Mouse (Mus musculus) liver, embryonic 16.5 days (tissue): ENCODE data around the gene Fsip1. TPM values are rescaled to one million over a fixed set of nuclear protein-coding genes. Genes with fewer than 3 reads are reported as not detected.

Experiments used
- ATAC-seq: fragments of 200-750 bp; cut with Nextera tagmentation; 2 replicates; pipeline ENCODE4 v1.8.0; 2017; ENCODE audit warnings: low read depth, mild to moderate bottlenecking, moderate number of reproducible peaks, moderate library complexity
- H3K27ac ChIP-seq: fragments of 300-500 bp; sonication (generic); 2 replicates; pipeline ENCODE4 v1.5.1; 2014; ENCODE audit warnings: mild to moderate bottlenecking, low read length
- H3K27me3 ChIP-seq: fragments of 300-500 bp; sonication (generic); 2 replicates; pipeline ENCODE4 v1.6.1; 2014; ENCODE audit warnings: low read depth, low read length, mixed read lengths; ENCODE audit not compliant: control insufficient read depth, insufficient read depth
- H3K36me3 ChIP-seq: fragments of 300-500 bp; sonication (generic); 2 replicates; pipeline ENCODE4 v1.6.1; 2014; ENCODE audit warnings: mild to moderate bottlenecking; ENCODE audit not compliant: control insufficient read depth, insufficient read depth
- H3K4me1 ChIP-seq: fragments of 300-500 bp; sonication (generic); 2 replicates; pipeline ENCODE4 v1.6.1; 2014; ENCODE audit warnings: low read depth, low read length, mixed read lengths; ENCODE audit not compliant: control insufficient read depth
- H3K4me2 ChIP-seq: fragments of 300-500 bp; sonication (generic); 2 replicates; pipeline ENCODE4 v1.6.1; 2014; ENCODE audit warnings: low read depth, low read length, mixed read lengths
- H3K4me3 ChIP-seq: fragments of 300-500 bp; sonication (generic); 2 replicates; pipeline ENCODE4 v1.5.1; 2014; ENCODE audit warnings: low read depth, mild to moderate bottlenecking, low read length
- H3K9ac ChIP-seq: fragments of 300-500 bp; sonication (generic); 2 replicates; pipeline ENCODE4 v1.6.1; 2014; ENCODE audit warnings: low read depth, low read length
- H3K9me3 ChIP-seq: fragments of 300-500 bp; sonication (generic); replicated peaks from 2 replicates; pipeline ENCODE4 v1.6.1; 2016; ENCODE audit warnings: low read length; ENCODE audit not compliant: control insufficient read depth
- WGBS: fragments of 180-500 bp; shearing (Covaris S2); extraction: QIAGEN DNeasy Blood & Tissue Kit; methylation state at CpG from one replicate; pipeline ENCODE4 v1.1.7; 2014; ENCODE audit not compliant: insufficient replicate concordance; 5-methylcytosine and 5-hydroxymethylcytosine counted together
- polyA plus RNA-seq: library from polyadenylated mRNA; unstranded; fragments of >200 nt; fragmentation: Nextera tagmentation; extraction: Ambion mirVana; gene quantifications from 2 replicates; pipeline ENCODE4 v1.2.1, GENCODE M21; 2015

The Fsip1 gene
- polyA plus RNA-seq, 1 experiment from 2014 or later: 0.08 TPM

- Histone ChIP-seq H3K36me3 (no peaks in the 10 kb centered on the region), H3K9ac (no peak overlapping the region), H3K4me2 (no peak overlapping the region), H3K9me3 (no peaks in the 10 kb centered on the region), H3K4me3 (no peak overlapping the region), H3K4me1 (no peaks in the 10 kb centered on the region), H3K27me3 (no peaks in the 10 kb centered on the region), H3K27ac (no peak overlapping the region)
- no peak for ATAC-seq
- whole genome bisulfite sequencing: 70% methylated on average over 7 of the region's 7 CpGs
Measured at GRCm38 (mm10) chr2:118118515-118118914, 138.3 kb downstream of the Fsip1 start.

GRCm38 (mm10) chr2:118118045-118118444, 138.7 kb downstream of the Fsip1 start:
- no peaks in the 10 kb centered on the region for H3K36me3 ChIP-seq
- H3K4me2 ChIP-seq: no peak overlapping the region
- H3K9ac ChIP-seq: no peak overlapping the region
- no peaks in the 10 kb centered on the region; the same call in 1 of the 2 replicates for H3K27me3 ChIP-seq
- no peak for ATAC-seq
- no peaks in the 10 kb centered on the region for H3K9me3 ChIP-seq
- H3K27ac ChIP-seq: no peak overlapping the region
- no peak overlapping the region for H3K4me3 ChIP-seq
- H3K4me1 ChIP-seq: no peaks in the 10 kb centered on the region
- 62% methylated on average over 6 of the region's 6 CpGs for WGBS

- H3K4me1 ChIP-seq: no peaks in the 10 kb centered on the region
- no peaks in the 10 kb centered on the region for H3K36me3 ChIP-seq
- H3K27me3 ChIP-seq: peaks cover 2% of the 10 kb centered on the region; the same call in 1 of the 2 replicates
- no peak for ATAC-seq
- H3K4me3 ChIP-seq: no peak overlapping the region
- no peak overlapping the region for H3K27ac ChIP-seq
- H3K9ac ChIP-seq: no peak overlapping the region
- 54% methylated on average over 11 of the region's 11 CpGs for WGBS
- no peak overlapping the region for H3K4me2 ChIP-seq
- no peaks in the 10 kb centered on the region for H3K9me3 ChIP-seq
Measured at GRCm38 (mm10) chr2:118117401-118117800, 139.4 kb downstream of the Fsip1 start.

- peaks cover 2% of the 10 kb centered on the region; the same call in 1 of the 2 replicates for H3K27me3 ChIP-seq
- no peak overlapping the region for H3K9ac ChIP-seq
- H3K9me3 ChIP-seq: no peaks in the 10 kb centered on the region
- H3K36me3 ChIP-seq: no peaks in the 10 kb centered on the region
- no peak overlapping the region for H3K4me2 ChIP-seq
- no peaks in the 10 kb centered on the region for H3K4me1 ChIP-seq
- ATAC-seq: no peak
- H3K27ac ChIP-seq: no peak overlapping the region
- WGBS: 43% methylated on average over 3 of the region's 3 CpGs
- no peak overlapping the region for H3K4me3 ChIP-seq
Measured at GRCm38 (mm10) chr2:118116754-118117290, 139.9 kb downstream of the Fsip1 start.

GRCm38 (mm10) chr2:118116180-118116579, 140.6 kb downstream of the Fsip1 start:
- H3K36me3 ChIP-seq: no peaks in the 10 kb centered on the region
- no peaks in the 10 kb centered on the region for H3K9me3 ChIP-seq
- H3K4me1 ChIP-seq: no peaks in the 10 kb centered on the region
- no peak for ATAC-seq
- 44% methylated on average over 2 of the region's 2 CpGs for WGBS
- H3K9ac ChIP-seq: no peak overlapping the region
- H3K4me3 ChIP-seq: no peak overlapping the region
- peaks cover 2% of the 10 kb centered on the region; the same call in 1 of the 2 replicates for H3K27me3 ChIP-seq
- H3K27ac ChIP-seq: no peak overlapping the region
- H3K4me2 ChIP-seq: no peak overlapping the region

GRCm38 (mm10) chr2:118115647-118116046, 141.1 kb downstream of the Fsip1 start:
- no peak overlapping the region for H3K4me2 ChIP-seq
- no peaks in the 10 kb centered on the region for H3K9me3 ChIP-seq
- no peak overlapping the region for H3K4me3 ChIP-seq
- H3K27ac ChIP-seq: no peak overlapping the region
- WGBS: 55% methylated on average over 7 of the region's 7 CpGs
- no peaks in the 10 kb centered on the region for H3K36me3 ChIP-seq
- peaks cover 2% of the 10 kb centered on the region; the same call in 1 of the 2 replicates for H3K27me3 ChIP-seq
- H3K4me1 ChIP-seq: no peaks in the 10 kb centered on the region
- ATAC-seq: no peak
- H3K9ac ChIP-seq: no peak overlapping the region

- no peak overlapping the region for H3K4me2 ChIP-seq
- no peak for ATAC-seq
- no peaks in the 10 kb centered on the region for H3K4me1 ChIP-seq
- peak overlapping the region; percentile 8; the same call in 1 of the 2 replicates for H3K4me3 ChIP-seq
- H3K9me3 ChIP-seq: no peaks in the 10 kb centered on the region
- no peak overlapping the region for H3K27ac ChIP-seq
- WGBS: 68% methylated on average over 10 of the region's 10 CpGs
- no peak overlapping the region for H3K9ac ChIP-seq
- H3K36me3 ChIP-seq: no peaks in the 10 kb centered on the region
- peaks cover 2% of the 10 kb centered on the region; the same call in 1 of the 2 replicates for H3K27me3 ChIP-seq
Measured at GRCm38 (mm10) chr2:118114671-118115070, 142.1 kb downstream of the Fsip1 start.

GRCm38 (mm10) chr2:118113808-118114524, 142.8 kb downstream of the Fsip1 start:
- 37% methylated on average over 8 of the region's 8 CpGs for WGBS
- H3K9me3 ChIP-seq: no peaks in the 10 kb centered on the region
- peak overlapping the region; percentile 37 for H3K4me3 ChIP-seq
- no peaks in the 10 kb centered on the region for H3K4me1 ChIP-seq
- peaks cover 2% of the 10 kb centered on the region; the same call in 1 of the 2 replicates for H3K27me3 ChIP-seq
- no peak overlapping the region for H3K4me2 ChIP-seq
- H3K9ac ChIP-seq: no peak overlapping the region
- no peak for ATAC-seq
- H3K27ac ChIP-seq: no peak overlapping the region
- no peaks in the 10 kb centered on the region for H3K36me3 ChIP-seq

GRCm38 (mm10) chr2:118112846-118113479, 143.8 kb downstream of the Fsip1 start:
- Histone ChIP-seq H3K9ac (no peak overlapping the region), H3K4me2 (no peak overlapping the region), H3K36me3 (no peaks in the 10 kb centered on the region), H3K4me3 (peak overlapping the region; percentile 37), H3K9me3 (no peaks in the 10 kb centered on the region), H3K27ac (no peak overlapping the region), H3K4me1 (no peaks in the 10 kb centered on the region), H3K27me3 (peaks cover 2% of the 10 kb centered on the region; the same call in 1 of the 2 replicates)
- WGBS: 60% methylated on average over 21 of the region's 21 CpGs
- no peak for ATAC-seq
